Mouse (Mus musculus) heart, postnatal 0 days (tissue): ENCODE measurements around the gene Il4ra.

ENCODE experiments used
- CTCF ChIP-seq: IDR thresholded peaks from 2 replicates; pipeline ENCODE4 v1.5.1; 2016; ENCODE audit warnings: antibody characterized with exemption, control low read depth, low read depth
- EP300 ChIP-seq: IDR thresholded peaks from 2 replicates; pipeline ENCODE4 v1.6.1; 2016; ENCODE audit warnings: antibody characterized with exemption, low read depth

GRCm38 (mm10) chr7:125552851-125553555, 1.1 kb downstream of the Il4ra start:
- TF ChIP-seq CTCF, result no peak
- TF ChIP-seq EP300, result no peak
